8 mouse cellular contexts compared by ENCODE assay signal in genomic region chr8:86903104-86903503, GRCm38 (mm10). TPM values are rescaled to one million over a fixed set of nuclear protein-coding genes. Genes with fewer than 3 reads are reported as not detected.
DNase-seq lines count a peak whose midpoint lies in the region; ATAC-seq and TF ChIP-seq lines count a peak whose summit lies in the region.

No protein-coding gene starts in this region.

- H3K9me3 ChIP-seq in kidney, embryonic 16.5 days (ENCODE audit: low read length) = no peaks in the 10 kb centered on the region

- intact Hi-C loops in left cerebral cortex, postnatal 4 days (cut with DNase I) = loop anchor here (5.0 kb wide), 1 partner anchor 251 kb away; no protein-coding TSS in a partner anchor

- H3K36me3 ChIP-seq in kidney, embryonic 16.5 days (ENCODE audit: insufficient read depth, low read length) = no peaks in the 10 kb centered on the region

- H3K4me2 ChIP-seq in kidney, embryonic 16.5 days (replicated peaks; ENCODE audit: low read depth, low read length) = no peak overlapping the region

- H3K27ac ChIP-seq in kidney, embryonic 16.5 days (ENCODE audit: low read length) = no peak overlapping the region
- H3K27ac ChIP-seq in olfactory bulb, adult 2 months (ENCODE audit: insufficient read depth, low read depth, low read length) = no peak overlapping the region

- ATAC-seq in kidney, embryonic 16.5 days (ENCODE audit: low FRiP score, low TSS enrichment) = no peak
- ATAC-seq in inflammation-experienced regulatory T-cells, adult 6 months = peak; percentile 75

- H3K4me3 ChIP-seq in kidney, embryonic 16.5 days (ENCODE audit: low read length) = no peak overlapping the region
- no peak overlapping the region for H3K4me3 ChIP-seq in olfactory bulb, adult 2 months (ENCODE audit: insufficient read depth, low read depth, low read length)

- peak; percentile 70 for DNase-seq in kidney, adult 11 months
- DNase-seq in brain, embryonic 14.5 days (ENCODE audit: low read depth) = peak; percentile 75
- peak; percentile 81 for DNase-seq in forelimb bud, embryonic 11.5 days (ENCODE audit: low read depth, low spot score)
- DNase-seq in left cerebral cortex, postnatal 4 days = peak; percentile 80
- DNase-seq in thymus, postnatal 0 days (ENCODE audit: low spot score) = peak; percentile 76

- H3K27me3 ChIP-seq in kidney, embryonic 16.5 days (ENCODE audit: insufficient read depth, low read length) = no peaks in the 10 kb centered on the region

- TF ChIP-seq CTCF in brain, embryonic 14.5 days (IDR thresholded peaks at IDR 0.05; ENCODE audit: borderline replicate concordance, extremely low read depth, insufficient read depth, insufficient read length) = peak; percentile 98
- peak; percentile 94 for TF ChIP-seq CTCF in olfactory bulb, adult 2 months (IDR thresholded peaks at IDR 0.05; ENCODE audit: insufficient read depth, low read depth, low read length)

- peaks cover 9% of the 10 kb centered on the region for H3K4me1 ChIP-seq in kidney, embryonic 16.5 days (ENCODE audit: insufficient read depth, low read length)
- H3K4me1 ChIP-seq in olfactory bulb, adult 2 months (ENCODE audit: control insufficient read depth, insufficient read depth, low read length) = peaks cover 4% of the 10 kb centered on the region; the same call in 1 of the 2 replicates

- WGBS in kidney, embryonic 16.5 days = 5% methylated on average over 10 of the region's 10 CpGs
- WGBS in olfactory bulb, adult 2 months = 7% methylated on average over 10 of the region's 10 CpGs

- no peak for TF ChIP-seq POLR2A in brain, embryonic 14.5 days (IDR thresholded peaks at IDR 0.05; ENCODE audit: borderline replicate concordance, extremely low read depth, insufficient read depth, insufficient read length, poor library complexity, severe bottlenecking)
- no peak for TF ChIP-seq POLR2A in olfactory bulb, adult 2 months (IDR thresholded peaks at IDR 0.05; ENCODE audit: insufficient read depth, low read depth, low read length)

- no peak overlapping the region for H3K9ac ChIP-seq in kidney, embryonic 16.5 days (replicated peaks; ENCODE audit: low read length)

RNA-seq across cellular contexts. Expression of gene N4bp1, which starts 18.0 kb away (rescaled TPM):
- 8.1 and 8.3 TPM in 2 replicates for polyA plus RNA-seq in kidney, embryonic 16.5 days (2015; fragmentation: Nextera tagmentation; extraction: Ambion mirVana)
- 14.3 and 23.5 TPM in 2 replicates for polyA plus RNA-seq in brain, embryonic 14.5 days (2012; rRNA removed)
- 10 to 100 TPM in 2 of 3 experiments, 1 to 10 TPM in 1; 8.7 to 11.9 (median 10.4) TPM for polyA plus RNA-seq in inflammation-experienced regulatory T-cells, adult 6 months (2017; shearing (Covaris generic))
- total RNA-seq in left cerebral cortex, postnatal 4 days (2021) = 10 to 100 TPM; 28.0 to 28.5 TPM
- polyA plus RNA-seq in olfactory bulb, adult 2 months (2012; ENCODE audit: insufficient read depth, insufficient read length, low replicate concordance, missing spikeins) = 94.2 TPM in 1 of 2 replicates, not detected in the other
- 4.6 and 5.7 TPM in 2 replicates for polyA plus RNA-seq in thymus, postnatal 0 days (2015; fragmentation: Nextera tagmentation; extraction: Ambion mirVana)
